Mouse (Mus musculus) cerebellum, adult 2 months (tissue): ENCODE measurements around the gene P2rx1. TPM values are rescaled to one million over a fixed set of nuclear protein-coding genes. Genes with fewer than 3 reads are reported as not detected.

Source experiments
- DNase-seq, 2 experiments: peaks; one replicate each; pipeline ENCODE4 v3.0.0; 2021
- H3K27ac ChIP-seq: fragments of 200-500 bp; 2 replicates; pipeline ENCODE4 v1.5.1; 2012; ENCODE audit warnings: low read length, control low read depth, inconsistent platforms; ENCODE audit not compliant: insufficient read depth
- H3K27me3 ChIP-seq: fragments of 200-500 bp; 2 replicates; pipeline ENCODE4 v1.6.1; 2012; ENCODE audit warnings: inconsistent platforms, mild to moderate bottlenecking, low read length, moderate library complexity; ENCODE audit not compliant: control insufficient read depth, insufficient read depth
- H3K4me1 ChIP-seq: fragments of 200-500 bp; 2 replicates; pipeline ENCODE4 v1.6.1; 2011; ENCODE audit warnings: low read length; ENCODE audit not compliant: control insufficient read depth, insufficient read depth
- H3K4me3 ChIP-seq: fragments of 200-500 bp; replicated peaks from 2 replicates; pipeline ENCODE3; 2011; ENCODE audit warnings: mild to moderate bottlenecking, low read depth, low read length, control low read depth; ENCODE audit not compliant: insufficient read depth
- CTCF ChIP-seq: fragments of 200-500 bp; IDR thresholded peaks from 2 replicates; pipeline ENCODE4 v1.5.1; 2011; ENCODE audit warnings: low read depth, mild to moderate bottlenecking, control low read depth, low read length, moderate library complexity, borderline replicate concordance; ENCODE audit not compliant: insufficient read depth
- POLR2A ChIP-seq: fragments of 200-500 bp; IDR thresholded peaks from 2 replicates; pipeline ENCODE4 v1.6.1; 2011; ENCODE audit warnings: low read length, control low read depth, borderline replicate concordance; ENCODE audit not compliant: insufficient read depth
- WGBS: fragments of 180-500 bp; shearing (Covaris S2); methylation state at CpG from one replicate; pipeline ENCODE4 v1.1.7; 2018; 5-methylcytosine and 5-hydroxymethylcytosine counted together
- polyA plus RNA-seq: library from polyadenylated mRNA; depleted of rRNA; stranded (reverse); fragments of >200 nt; gene quantifications from 2 replicates; pipeline ENCODE4 v1.2.3, GENCODE M21; 2012

The P2rx1 gene
- polyA plus RNA-seq, 1 experiment = 0.41 TPM

GRCm38 (mm10) chr11:72991961-72992360 is 6.9 kb upstream of the P2rx1 start:
- no peak for DNase-seq
- TF ChIP-seq CTCF (no peak), POLR2A (no peak)
- H3K27ac ChIP-seq = no peak overlapping the region
- H3K4me3 ChIP-seq = no peak overlapping the region
- no peaks in the 10 kb centered on the region for H3K4me1 ChIP-seq
- 71% methylated on average over 9 of the region's 9 CpGs for WGBS
- no peaks in the 10 kb centered on the region for H3K27me3 ChIP-seq

- DNase-seq = no peak
- H3K4me3 ChIP-seq = no peak overlapping the region
- H3K27me3 ChIP-seq = no peaks in the 10 kb centered on the region
- no peak overlapping the region for H3K27ac ChIP-seq
- WGBS = 32% methylated on average over 6 of the region's 6 CpGs
- TF ChIP-seq CTCF = no peak
- no peak for TF ChIP-seq POLR2A
- no peaks in the 10 kb centered on the region for H3K4me1 ChIP-seq
Measured at GRCm38 (mm10) chr11:72996346-72996745, 2.6 kb upstream of the P2rx1 start.

GRCm38 (mm10) chr11:72996781-72997180 is 2.1 kb upstream of the P2rx1 start:
- Histone ChIP-seq H3K27me3 (no peaks in the 10 kb centered on the region), H3K27ac (no peak overlapping the region), H3K4me1 (no peaks in the 10 kb centered on the region), H3K4me3 (no peak overlapping the region)
- no peak for DNase-seq
- 90% methylated on average over 2 of the region's 2 CpGs for WGBS
- TF ChIP-seq POLR2A = no peak
- no peak for TF ChIP-seq CTCF

GRCm38 (mm10) chr11:72997529-72998326 is 1.2 kb upstream of the P2rx1 start:
- H3K4me3 ChIP-seq = no peak overlapping the region
- no peak overlapping the region for H3K27ac ChIP-seq
- no peak for TF ChIP-seq POLR2A
- no peak for TF ChIP-seq CTCF
- 84% methylated on average over 13 of the region's 13 CpGs for WGBS
- H3K4me1 ChIP-seq = no peaks in the 10 kb centered on the region
- DNase-seq = no peak
- H3K27me3 ChIP-seq = no peaks in the 10 kb centered on the region

GRCm38 (mm10) chr11:73001029-73001428 is 2.1 kb downstream of the P2rx1 start:
- H3K4me1 ChIP-seq = no peaks in the 10 kb centered on the region
- H3K27me3 ChIP-seq = no peaks in the 10 kb centered on the region
- TF ChIP-seq CTCF (peak; percentile 87), POLR2A (no peak)
- H3K27ac ChIP-seq = no peak overlapping the region
- H3K4me3 ChIP-seq = no peak overlapping the region
- peak; percentile 58 to 64 for DNase-seq
- 17% methylated on average over 6 of the region's 6 CpGs for WGBS

- no peak overlapping the region for H3K4me3 ChIP-seq
- peak; percentile 78 to 79 for DNase-seq
- 2% methylated on average over 2 of the region's 2 CpGs for WGBS
- TF ChIP-seq POLR2A (no peak), CTCF (peak; percentile 96)
- peaks cover 16% of the 10 kb centered on the region for H3K4me1 ChIP-seq
- no peak overlapping the region for H3K27ac ChIP-seq
- H3K27me3 ChIP-seq = no peaks in the 10 kb centered on the region
Measured at GRCm38 (mm10) chr11:73006377-73006776, 7.5 kb downstream of the P2rx1 start.

- Histone ChIP-seq H3K4me1 (peaks cover 16% of the 10 kb centered on the region), H3K27ac (no peak overlapping the region), H3K4me3 (no peak overlapping the region), H3K27me3 (no peaks in the 10 kb centered on the region)
- DNase-seq = no peak
- WGBS = 40% methylated on average over 3 of the region's 3 CpGs
- TF ChIP-seq POLR2A = no peak
- no peak for TF ChIP-seq CTCF
Measured at GRCm38 (mm10) chr11:73007113-73007512, 8.2 kb downstream of the P2rx1 start.
